Mouse (Mus musculus) myocyte (in vitro differentiated cells): ENCODE results near the gene Nxpe4.

ENCODE experiments used
- CEBPB ChIP-seq: IDR thresholded peaks from 2 replicates; pipeline ENCODE4 v1.6.1; 2011; ENCODE audit warnings: mild to moderate bottlenecking, moderate library complexity; ENCODE audit not compliant: poor library complexity, insufficient read depth, severe bottlenecking
- MAX ChIP-seq: IDR thresholded peaks from one replicate; pipeline ENCODE4 v1.6.1; 2011; ENCODE audit warnings: low read depth, mild to moderate bottlenecking, control low read depth
- POLR2A ChIP-seq: IDR thresholded peaks from one replicate; pipeline ENCODE4 v1.6.1; 2011; ENCODE audit warnings: low read depth, mild to moderate bottlenecking, control low read depth, moderate library complexity; ENCODE audit not compliant: insufficient read length
- USF1 ChIP-seq: IDR thresholded peaks from one replicate; pipeline ENCODE4 v1.6.1; 2011; ENCODE audit warnings: low read depth, mild to moderate bottlenecking, control low read depth, moderate library complexity

DNA sequence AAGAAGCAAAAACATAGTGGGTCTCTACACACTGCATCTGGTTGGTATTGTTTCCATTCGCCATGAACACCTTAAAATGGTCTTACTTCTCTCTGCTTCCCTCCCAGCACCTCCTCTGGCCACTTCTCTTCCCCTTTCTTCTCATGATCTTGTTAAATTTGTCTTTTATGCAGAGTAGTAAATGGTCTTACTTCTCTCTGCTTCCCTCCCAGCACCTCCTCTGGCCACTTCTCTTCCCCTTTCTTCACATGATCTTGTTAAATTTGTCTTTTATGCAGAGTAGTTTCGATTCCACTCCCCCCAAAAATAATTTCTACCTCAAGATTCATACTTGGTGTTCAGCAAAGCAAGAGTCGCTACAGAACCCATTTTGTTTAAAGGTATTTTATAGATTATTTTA is 256.2 kb downstream of the Nxpe4 start:
- TF ChIP-seq CEBPB (no peak), POLR2A (no peak), MAX (no peak), USF1 (no peak)
